Mouse (Mus musculus): ENCODE results near the gene Nfe2. TPM values are rescaled to one million over a fixed set of nuclear protein-coding genes. Genes with fewer than 3 reads are reported as not detected.

Nfe2 gene
- polyA plus RNA-seq, 1 experiment from 2014 or later, result not detected

DNA sequence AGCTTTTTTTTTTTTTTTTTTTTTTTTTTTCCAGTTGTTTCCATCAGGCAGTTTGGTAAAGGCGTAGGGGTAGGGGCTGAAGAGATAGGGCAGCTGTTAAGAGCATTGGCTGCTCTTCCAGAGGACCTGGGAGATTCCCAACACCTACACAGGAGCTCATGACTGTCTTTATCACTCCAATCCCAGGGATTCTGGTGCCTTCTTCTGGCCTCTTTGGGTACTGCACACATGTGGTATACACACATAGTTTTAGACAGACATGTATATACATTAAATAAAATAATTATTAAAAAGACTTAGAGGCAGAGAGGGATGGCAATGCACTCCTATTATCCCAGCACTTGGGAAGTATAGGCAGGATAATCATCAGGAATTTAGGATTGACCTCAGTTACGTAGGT lies 35.2 kb upstream of the Nfe2 start:
- ATAC-seq (no peak), DNase-seq (ENCODE audit: low read depth, low spot score) (no peak)
- H3K27me3 ChIP-seq, result no peaks in the 10 kb centered on the region
- CTCF ChIA-PET, result interaction anchor here (0.9 to 2.1 kb wide), 10 partner anchors 9 to 110 kb away, joined by 3 to 17 read pairs (median 4); no protein-coding TSS in a partner anchor
- POLR2A ChIA-PET, result interaction anchor here (1.2 kb wide), 1 partner anchor 12 kb away, joined by 3 read pairs; no protein-coding TSS in a partner anchor
- no peak for TF ChIP-seq CTCF (IDR thresholded peaks at IDR 0.05)
- in situ Hi-C loops (cut with MboI; ENCODE audit: low pct_unique_long_range_greater_than_20kb), result no loop called here

DNA sequence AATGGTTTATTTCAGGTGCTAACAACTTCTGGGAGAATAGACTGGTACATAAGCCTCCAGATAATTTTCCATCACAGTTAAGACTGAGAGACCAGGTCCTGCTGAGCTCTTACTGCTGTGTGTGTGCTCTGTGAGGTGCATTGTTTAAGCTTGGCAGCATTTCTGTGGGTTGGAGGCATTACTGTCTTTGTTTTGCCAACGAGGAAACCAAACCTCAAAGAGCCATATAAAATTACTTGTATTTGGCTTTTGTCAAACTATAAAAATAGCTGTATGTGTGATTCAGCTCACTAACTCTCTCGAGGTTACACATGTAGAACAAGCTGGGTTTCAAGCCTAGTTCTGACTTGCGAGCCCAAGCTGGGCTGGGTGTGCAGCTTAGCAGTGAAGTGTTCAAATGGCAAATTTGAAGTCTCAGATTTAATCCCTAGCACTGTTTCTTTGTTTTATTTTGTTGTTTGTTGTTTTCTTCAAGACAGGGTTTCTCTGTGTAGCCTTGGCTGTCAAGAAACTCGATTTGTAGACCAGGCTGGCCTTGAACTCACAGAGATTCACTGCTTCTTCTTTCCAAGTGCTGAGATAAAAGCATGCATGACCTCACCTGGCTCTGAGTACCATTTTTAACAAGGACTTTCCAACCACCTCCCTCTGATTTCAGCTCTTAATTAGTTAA lies 34.6 kb upstream of the Nfe2 start:
- POLR2A ChIA-PET, result interaction anchor here (1.2 kb wide), 1 partner anchor 12 kb away, joined by 3 read pairs; no protein-coding TSS in a partner anchor
- ATAC-seq, result no peak
- no peaks in the 10 kb centered on the region for H3K27me3 ChIP-seq
- peak; percentile 61 for DNase-seq (ENCODE audit: low read depth, low spot score)
- TF ChIP-seq CTCF (IDR thresholded peaks at IDR 0.05), result no peak
- in situ Hi-C loops (cut with MboI; ENCODE audit: low pct_unique_long_range_greater_than_20kb), result no loop called here
- CTCF ChIA-PET, result interaction anchor here (0.9 to 2.1 kb wide), 10 partner anchors 9 to 110 kb away, joined by 3 to 17 read pairs (median 4); no protein-coding TSS in a partner anchor

DNA sequence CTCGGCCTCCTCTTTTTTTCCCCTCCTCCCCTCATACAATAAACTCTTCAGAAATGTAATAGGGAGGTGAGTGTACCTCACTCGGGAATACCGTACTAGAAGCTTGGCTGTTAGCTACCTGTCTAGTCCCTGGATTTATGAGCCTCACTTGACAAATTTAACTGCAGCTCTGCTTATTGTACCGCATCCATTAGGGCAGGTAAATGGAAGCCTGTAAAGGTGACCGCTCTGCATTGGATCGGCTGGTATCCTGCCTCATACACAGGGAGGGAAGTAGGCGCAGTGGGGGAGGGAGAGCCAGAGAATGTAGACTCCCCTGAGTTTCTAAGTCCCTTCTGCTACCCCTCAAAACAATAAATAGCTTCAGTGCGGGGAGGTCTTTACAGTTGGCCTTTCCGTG lies 32.6 kb upstream of the Nfe2 start:
- CTCF ChIA-PET, result interaction anchor here (1.2 to 4.0 kb wide), 4 partner anchors 10 to 49 kb away, joined by 3 to 25 read pairs (median 7); partner anchors contain the start of gene Zfp385a
- DNase-seq (ENCODE audit: low read depth, low spot score) (no peak), ATAC-seq (no peak)
- H3K27me3 ChIP-seq, result no peaks in the 10 kb centered on the region
- no peak for TF ChIP-seq CTCF (IDR thresholded peaks at IDR 0.05)
- in situ Hi-C loops (cut with MboI; ENCODE audit: low pct_unique_long_range_greater_than_20kb), result no loop called here
- POLR2A ChIA-PET, result interaction anchor here (3.2 kb wide), 1 partner anchor 14 kb away, joined by 11 read pairs; no protein-coding TSS in a partner anchor

DNA sequence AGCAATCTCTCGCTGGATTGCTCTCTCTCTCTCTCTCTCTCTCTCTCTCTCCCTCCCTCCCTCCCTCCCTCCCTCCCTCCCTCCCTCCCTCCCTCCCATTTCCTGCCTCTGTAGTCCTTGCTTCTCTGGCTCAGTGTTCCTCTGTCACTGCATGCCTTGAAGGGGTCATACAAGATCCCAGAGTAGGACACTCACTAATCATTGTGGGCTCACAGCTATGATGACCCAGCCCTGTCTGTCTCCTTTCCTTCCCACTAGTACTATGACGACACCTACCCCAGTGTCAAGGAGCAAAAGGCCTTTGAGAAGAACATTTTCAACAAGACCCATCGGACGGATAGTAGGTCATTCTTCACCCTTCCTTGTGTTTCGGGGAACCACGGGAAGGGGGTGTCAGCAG lies 32.2 kb upstream of the Nfe2 start:
- ChIA-PET POLR2A (interaction anchor here (0.6 to 3.2 kb wide), 2 partner anchors 15 to 17 kb away, joined by 4 to 11 read pairs; no protein-coding TSS in a partner anchor), CTCF (interaction anchor here (1.2 to 4.0 kb wide), 4 partner anchors 10 to 50 kb away, joined by 3 to 25 read pairs (median 7); partner anchors contain the start of gene Zfp385a)
- in situ Hi-C loops (cut with MboI; ENCODE audit: low pct_unique_long_range_greater_than_20kb), result no loop called here
- no peaks in the 10 kb centered on the region for H3K27me3 ChIP-seq
- ATAC-seq (no peak), DNase-seq (ENCODE audit: low read depth, low spot score) (no peak)
- TF ChIP-seq CTCF (IDR thresholded peaks at IDR 0.05), result no peak

DNA sequence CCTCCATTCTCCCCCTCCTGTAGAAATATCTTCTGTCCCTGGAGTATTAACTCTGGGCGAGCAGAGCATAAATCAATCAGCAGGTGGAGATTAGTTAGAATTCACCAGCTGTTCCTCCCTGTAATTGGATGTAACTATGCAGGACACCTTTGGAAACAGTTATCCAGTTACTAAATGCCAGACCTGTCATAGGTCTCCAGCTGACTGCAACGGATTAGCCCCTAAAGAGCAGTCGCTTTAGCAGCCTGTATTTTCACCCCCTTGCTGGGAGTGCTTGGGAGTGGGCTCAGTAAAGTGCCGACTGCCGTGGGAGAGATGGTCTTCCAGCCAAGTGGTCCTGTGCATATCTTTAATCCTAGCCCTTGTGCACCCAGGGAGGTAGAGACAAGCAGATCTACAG lies 31.4 kb upstream of the Nfe2 start:
- no peak for ATAC-seq
- in situ Hi-C loops (cut with MboI; ENCODE audit: low pct_unique_long_range_greater_than_20kb), result no loop called here
- POLR2A ChIA-PET, result interaction anchor here (0.6 to 3.2 kb wide), 2 partner anchors 16 to 1074 kb away, joined by 3 to 11 read pairs; no protein-coding TSS in a partner anchor
- TF ChIP-seq CTCF (IDR thresholded peaks at IDR 0.05), result no peak
- no peaks in the 10 kb centered on the region for H3K27me3 ChIP-seq
- no peak for DNase-seq (ENCODE audit: low read depth, low spot score)
- CTCF ChIA-PET, result interaction anchor here (1.5 to 4.0 kb wide), 3 partner anchors 9 to 34 kb away, joined by 3 to 25 read pairs (median 11); no protein-coding TSS in a partner anchor

DNA sequence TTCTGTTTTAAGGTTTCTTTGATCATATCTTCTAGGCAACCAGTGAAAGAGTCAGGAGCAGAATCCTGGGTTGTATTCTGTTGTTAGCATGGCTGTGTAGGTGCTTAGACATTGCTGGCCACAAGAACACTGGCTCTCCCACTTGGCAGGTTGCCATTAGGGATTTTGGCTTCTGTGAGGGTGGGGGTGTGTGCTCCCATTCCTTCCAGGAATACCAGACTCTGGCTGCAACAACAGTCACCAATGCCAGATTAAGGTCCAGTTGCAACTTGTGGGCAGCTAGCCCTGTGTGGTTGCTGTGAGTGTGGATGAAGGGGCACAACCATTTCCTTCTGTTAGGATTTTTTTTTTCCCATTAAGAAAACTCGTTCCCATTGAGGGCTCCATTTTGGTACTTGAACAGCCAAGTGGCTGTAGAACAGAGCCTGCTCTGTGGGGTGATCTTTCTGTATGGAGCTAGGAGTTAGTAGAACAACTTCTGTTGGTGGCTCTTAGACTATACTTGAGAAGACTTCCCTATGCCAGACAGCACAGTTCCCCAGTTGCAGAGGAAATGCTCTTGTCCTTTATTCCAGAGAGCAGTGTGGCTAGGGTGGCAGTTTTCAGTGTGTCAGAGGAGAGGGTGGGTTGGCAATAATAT lies 27.7 kb upstream of the Nfe2 start:
- DNase-seq (ENCODE audit: low read depth, low spot score) (no peak), ATAC-seq (no peak)
- no peak for TF ChIP-seq CTCF (IDR thresholded peaks at IDR 0.05)
- ChIA-PET CTCF (interaction anchor here (0.9 to 7.9 kb wide), 9 partner anchors 13 to 543 kb away, joined by 3 to 116 read pairs (median 4); partner anchors contain the start of genes Copz1 and Gpr84), POLR2A (interaction anchor here (1.0 to 2.1 kb wide), 4 partner anchors 19 to 78 kb away, joined by 3 to 6 read pairs (median 5); no protein-coding TSS in a partner anchor)
- in situ Hi-C loops (cut with MboI; ENCODE audit: low pct_unique_long_range_greater_than_20kb), result no loop called here
- no peaks in the 10 kb centered on the region for H3K27me3 ChIP-seq

DNA sequence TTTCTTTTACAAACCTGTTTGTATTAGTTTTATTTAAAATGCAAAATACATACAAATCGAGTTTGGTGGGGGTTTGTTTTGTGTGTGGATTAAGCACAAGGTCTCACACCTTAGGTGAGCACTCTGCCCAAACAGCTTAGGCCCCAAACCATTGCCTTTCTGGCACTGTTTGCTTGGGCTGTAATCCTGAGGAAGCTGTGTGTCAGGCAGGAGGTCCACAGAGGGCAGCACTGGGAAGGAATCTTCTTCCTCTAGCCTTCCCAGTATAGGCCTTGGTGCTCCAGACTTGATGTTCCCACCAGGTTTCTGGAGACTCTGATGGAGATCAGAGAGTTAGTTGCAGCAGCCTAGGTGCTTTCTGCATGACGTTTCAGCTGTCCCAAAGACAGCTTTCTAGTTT lies 26.4 kb upstream of the Nfe2 start:
- CTCF ChIA-PET, result interaction anchor here (0.7 to 7.9 kb wide), 22 partner anchors 8 to 542 kb away, joined by 3 to 116 read pairs (median 4); partner anchors contain the start of genes Copz1 and Gpr84
- no peaks in the 10 kb centered on the region for H3K27me3 ChIP-seq
- POLR2A ChIA-PET, result interaction anchor here (0.5 to 2.1 kb wide), 2 partner anchors 20 to 23 kb away, joined by 3 to 5 read pairs; no protein-coding TSS in a partner anchor
- TF ChIP-seq CTCF (IDR thresholded peaks at IDR 0.05), result peak; percentile 6
- ATAC-seq (no peak), DNase-seq (ENCODE audit: low read depth, low spot score) (no peak)
- in situ Hi-C loops (cut with MboI; ENCODE audit: low pct_unique_long_range_greater_than_20kb), result no loop called here

DNA sequence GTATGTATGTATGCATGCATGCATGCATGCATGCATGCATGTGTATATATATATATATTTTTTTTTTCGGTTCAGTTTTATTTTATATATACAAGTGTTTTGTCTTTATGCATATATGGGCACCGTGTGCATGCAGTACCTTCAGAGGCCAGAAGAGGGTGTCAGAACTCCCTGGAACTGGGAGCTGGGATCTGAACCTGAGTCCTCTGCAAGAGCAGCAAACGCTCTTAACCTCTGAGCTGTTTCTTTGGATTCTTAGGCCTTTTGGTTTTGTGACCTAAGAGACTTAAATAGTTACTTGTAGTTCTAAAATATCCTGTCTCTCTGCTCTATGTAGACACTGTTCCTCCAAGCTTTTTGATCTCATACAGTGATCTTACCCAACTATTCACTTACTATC lies 25.9 kb upstream of the Nfe2 start:
- DNase-seq (ENCODE audit: low read depth, low spot score) (no peak), ATAC-seq (no peak)
- ChIA-PET POLR2A (no interaction called here), CTCF (interaction anchor here (0.7 to 7.9 kb wide), 22 partner anchors 9 to 542 kb away, joined by 3 to 116 read pairs (median 4); partner anchors contain the start of genes Copz1 and Gpr84)
- H3K27me3 ChIP-seq, result no peaks in the 10 kb centered on the region
- peak; percentile 82 for TF ChIP-seq CTCF (IDR thresholded peaks at IDR 0.05)
- in situ Hi-C loops (cut with MboI; ENCODE audit: low pct_unique_long_range_greater_than_20kb), result no loop called here

DNA sequence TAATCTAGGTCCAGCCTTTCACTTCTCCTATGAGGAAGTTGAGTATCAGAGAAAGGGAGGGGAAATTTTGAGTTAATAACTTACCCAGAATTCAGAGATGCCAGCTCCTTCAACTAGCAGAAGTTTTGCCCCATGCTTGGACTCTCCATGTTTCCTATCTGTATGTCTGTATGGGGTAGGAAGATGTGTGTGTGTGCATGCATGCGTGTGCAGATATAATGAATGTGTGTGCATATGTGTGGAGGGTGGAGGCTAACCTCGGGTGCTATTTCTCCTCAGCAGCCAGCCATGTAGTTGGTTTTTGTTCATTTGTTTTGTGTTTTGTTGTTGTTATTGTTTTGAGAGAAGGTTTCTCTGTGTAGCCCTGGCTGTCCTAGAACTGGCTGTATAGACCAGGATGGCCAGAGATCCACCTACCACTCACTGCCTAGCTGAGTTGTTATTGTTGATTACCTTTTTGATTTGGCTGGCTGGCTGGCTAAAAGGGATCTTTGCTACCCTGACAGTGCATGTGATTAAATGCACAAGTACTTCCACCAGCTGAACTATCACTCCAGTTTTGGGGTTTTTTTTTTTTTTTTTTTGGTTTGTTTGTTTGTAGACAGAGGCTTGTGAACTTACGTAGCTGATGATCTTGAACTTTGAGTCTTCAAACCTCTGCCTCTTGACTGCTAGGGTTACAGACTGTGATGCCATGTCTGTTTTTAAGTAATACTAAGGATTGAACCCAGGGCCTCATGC lies 23.4 kb upstream of the Nfe2 start:
- POLR2A ChIA-PET, result no interaction called here
- CTCF ChIA-PET, result interaction anchor here (0.7 to 7.9 kb wide), 16 partner anchors 9 to 104 kb away, joined by 3 to 116 read pairs (median 5); partner anchors contain the start of genes Copz1 and Gpr84
- DNase-seq (ENCODE audit: low read depth, low spot score) (no peak), ATAC-seq (no peak)
- TF ChIP-seq CTCF (IDR thresholded peaks at IDR 0.05), result no peak
- no peaks in the 10 kb centered on the region for H3K27me3 ChIP-seq
- in situ Hi-C loops (cut with MboI; ENCODE audit: low pct_unique_long_range_greater_than_20kb), result no loop called here
